Mouse (Mus musculus): Measurements from ENCODE around the gene Eif4g3.
"Not testable (repeated sequence)": the region's sequence is repeated elsewhere in the genome, so short reads cannot be mapped to it uniquely, and the experiment has no call there.

Gene Eif4g3

GRCm38 (mm10) chr4:138023403-138024100 lies 30.7 kb downstream of the Eif4g3 start:
- DNase-seq (ENCODE audit: low read depth, low spot score) = no peak

- DNase-seq (ENCODE audit: low read depth, low spot score) = no peak
These were observed 36.3 kb downstream of the Eif4g3 start for GRCm38 (mm10) chr4:138029168-138029567.

GRCm38 (mm10) chr4:138031828-138032227 lies 39.0 kb downstream of the Eif4g3 start:
- DNase-seq (ENCODE audit: low read depth, low spot score) = no peak

GRCm38 (mm10) chr4:138033871-138034270 lies 41.0 kb downstream of the Eif4g3 start:
- DNase-seq (ENCODE audit: low read depth, low spot score) = no peak

- peak; percentile 50 for DNase-seq (ENCODE audit: low read depth, low spot score)
These were observed 42.8 kb downstream of the Eif4g3 start for GRCm38 (mm10) chr4:138035435-138036120.

- peak; percentile 44 for DNase-seq (ENCODE audit: low read depth, low spot score)
These were observed 44.3 kb downstream of the Eif4g3 start for GRCm38 (mm10) chr4:138037110-138037509.

- DNase-seq (ENCODE audit: low read depth, low spot score) = no peak
These were observed 45.1 kb downstream of the Eif4g3 start for GRCm38 (mm10) chr4:138037896-138038295.

GRCm38 (mm10) chr4:138038365-138039274 lies 45.8 kb downstream of the Eif4g3 start:
- no peak for DNase-seq (ENCODE audit: low read depth, low spot score)

- DNase-seq (ENCODE audit: low read depth, low spot score) = no peak
These were observed 46.4 kb downstream of the Eif4g3 start for GRCm38 (mm10) chr4:138039275-138039651.

GRCm38 (mm10) chr4:138040589-138040988 lies 47.8 kb downstream of the Eif4g3 start:
- DNase-seq (ENCODE audit: low read depth, low spot score) = no peak

- DNase-seq (ENCODE audit: low read depth, low spot score) = no peak
These were observed 48.9 kb downstream of the Eif4g3 start for GRCm38 (mm10) chr4:138041566-138042256.

GRCm38 (mm10) chr4:138042257-138042589 lies 49.4 kb downstream of the Eif4g3 start:
- no peak for DNase-seq (ENCODE audit: low read depth, low spot score)

- no peak for DNase-seq (ENCODE audit: low read depth, low spot score)
These were observed 49.8 kb downstream of the Eif4g3 start for GRCm38 (mm10) chr4:138042625-138043024.

GRCm38 (mm10) chr4:138044841-138045500 lies 52.1 kb downstream of the Eif4g3 start:
- DNase-seq (ENCODE audit: low read depth, low spot score) = no peak

- no peak for DNase-seq (ENCODE audit: low read depth, low spot score)
These were observed 53.0 kb downstream of the Eif4g3 start for GRCm38 (mm10) chr4:138045809-138046208.

GRCm38 (mm10) chr4:138046371-138046770 lies 53.5 kb downstream of the Eif4g3 start:
- no peak for DNase-seq (ENCODE audit: low read depth, low spot score)

- DNase-seq (ENCODE audit: low read depth, low spot score) = no peak
These were observed 56.7 kb downstream of the Eif4g3 start for GRCm38 (mm10) chr4:138049547-138049946.

GRCm38 (mm10) chr4:138051488-138051887 lies 58.7 kb downstream of the Eif4g3 start:
- DNase-seq (ENCODE audit: low read depth, low spot score) = no peak

GRCm38 (mm10) chr4:138056658-138057057 lies 63.8 kb downstream of the Eif4g3 start:
- DNase-seq (ENCODE audit: low read depth, low spot score) = no peak

GRCm38 (mm10) chr4:138057196-138057754 lies 64.5 kb downstream of the Eif4g3 start:
- not testable (repeated sequence) for DNase-seq (ENCODE audit: low read depth, low spot score)

GRCm38 (mm10) chr4:138061161-138061560 lies 68.3 kb downstream of the Eif4g3 start:
- no peak for DNase-seq (ENCODE audit: low read depth, low spot score)
